Mouse (Mus musculus) megakaryocyte, embryonic 14.5 days (primary cell): Measurements from ENCODE around the gene Hoxd4.

ENCODE experiments used
- FLI1 ChIP-seq: IDR thresholded peaks from 2 replicates; pipeline ENCODE4 v1.6.1; 2012; ENCODE audit warnings: low read length, inconsistent platforms, mixed read lengths
- GATA1 ChIP-seq: IDR thresholded peaks from 3 replicates; pipeline ENCODE4 v1.6.1; 2012; ENCODE audit warnings: mixed read lengths, low read length, inconsistent platforms, borderline replicate concordance

DNA sequence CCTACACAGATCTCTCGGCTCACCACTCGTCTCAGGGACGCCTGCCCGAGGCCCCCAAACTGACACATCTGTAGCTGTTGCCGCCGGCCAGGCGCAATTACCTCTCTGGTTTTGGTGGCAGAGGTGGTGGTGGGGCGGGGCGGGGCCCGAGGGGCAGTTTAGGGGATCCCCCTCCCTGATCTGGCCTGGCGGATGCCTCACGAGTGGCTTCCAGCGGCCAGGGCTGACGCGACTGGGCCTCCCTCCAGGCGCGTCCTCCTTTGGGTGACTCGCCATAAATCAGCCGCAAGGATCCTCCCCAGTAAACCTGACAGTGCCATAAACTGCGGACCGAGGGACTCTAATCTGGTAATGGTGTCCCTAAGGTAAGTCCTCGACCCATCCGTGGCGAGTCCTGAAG lies 35.3 kb downstream of the Hoxd4 start:
- TF ChIP-seq FLI1 = no peak
- no peak for TF ChIP-seq GATA1
